Mouse (Mus musculus): ENCODE data around the gene Fkbp9. TPM values are rescaled to one million over a fixed set of nuclear protein-coding genes. Genes with fewer than 3 reads are reported as not detected.

The Fkbp9 gene
- polyA plus RNA-seq, 1 experiment from 2014 or later: 29.2 TPM

- H3K27me3 ChIP-seq: no peaks in the 10 kb centered on the region
- H3K4me1 ChIP-seq (replicated peaks): no peaks in the 10 kb centered on the region
- no peak overlapping the region for H3K4me3 ChIP-seq (replicated peaks)
- ATAC-seq: no peak
- no peak overlapping the region for H3K9ac ChIP-seq (replicated peaks)
- H3K27ac ChIP-seq: no peak overlapping the region
- WGBS: 72% methylated on average over 2 of the region's 2 CpGs
- H3K36me3 ChIP-seq: no peaks in the 10 kb centered on the region
- H3K9me3 ChIP-seq: no peaks in the 10 kb centered on the region
- H3K4me2 ChIP-seq (replicated peaks): no peak overlapping the region
Observed at GRCm38 (mm10) chr6:56806195-56806594, 25.7 kb upstream of the Fkbp9 start.

DNA sequence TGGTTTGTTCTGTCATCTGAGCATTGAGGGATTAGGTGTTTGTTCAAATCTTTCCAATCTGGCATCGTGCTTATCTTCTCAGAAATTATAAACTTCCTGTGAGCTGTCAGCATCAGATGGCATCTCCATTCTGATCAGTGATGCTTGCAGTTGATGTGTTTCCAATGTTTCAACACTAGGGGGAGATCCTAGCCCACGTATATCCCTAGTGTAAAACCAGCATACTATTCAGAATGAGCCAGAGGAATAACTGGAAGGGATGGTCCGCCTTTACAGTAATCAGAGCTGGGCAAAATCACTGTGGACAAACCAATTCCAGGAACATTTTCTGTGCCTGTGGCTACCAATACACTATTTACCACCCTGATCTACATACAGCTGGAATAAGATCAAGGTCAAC is 23.2 kb upstream of the Fkbp9 start:
- Histone ChIP-seq H3K9me3 (no peaks in the 10 kb centered on the region), H3K36me3 (no peaks in the 10 kb centered on the region), H3K27me3 (no peaks in the 10 kb centered on the region), H3K27ac (no peak overlapping the region), H3K4me2 (replicated peaks) (no peak overlapping the region), H3K4me1 (replicated peaks) (peaks cover 8% of the 10 kb centered on the region), H3K4me3 (replicated peaks) (no peak overlapping the region), H3K9ac (replicated peaks) (no peak overlapping the region)
- ATAC-seq: peak; percentile 89
- WGBS: 15% methylated on average over 3 of the region's 3 CpGs

DNA sequence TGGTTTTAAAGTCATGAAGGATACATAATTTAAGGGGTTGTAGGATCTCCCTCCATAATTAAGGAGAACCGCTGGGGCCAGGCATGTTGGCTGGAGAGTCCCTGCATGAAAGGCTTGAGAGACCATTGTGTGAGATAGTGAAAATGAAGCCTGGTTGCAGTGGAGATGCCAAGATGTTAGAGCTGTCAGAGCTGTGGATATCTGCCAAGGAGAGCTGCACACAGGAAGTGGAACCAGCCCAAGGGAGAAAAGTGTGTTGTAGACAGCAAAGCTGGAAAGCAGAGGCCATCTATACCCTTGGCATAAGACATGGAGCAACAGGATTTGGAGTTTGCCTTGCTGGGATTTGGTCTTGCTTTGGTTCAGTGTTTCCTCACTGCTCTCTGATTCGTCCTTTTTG is 18.5 kb upstream of the Fkbp9 start:
- no peaks in the 10 kb centered on the region for H3K36me3 ChIP-seq
- no peak for ATAC-seq
- no peaks in the 10 kb centered on the region for H3K27me3 ChIP-seq
- no peak overlapping the region for H3K9ac ChIP-seq (replicated peaks)
- 40% methylated on average over 2 of the region's 2 CpGs for WGBS
- no peak overlapping the region for H3K4me3 ChIP-seq (replicated peaks)
- H3K9me3 ChIP-seq: no peaks in the 10 kb centered on the region
- no peak overlapping the region for H3K27ac ChIP-seq
- H3K4me2 ChIP-seq (replicated peaks): no peak overlapping the region
- peaks cover 8% of the 10 kb centered on the region for H3K4me1 ChIP-seq (replicated peaks)

DNA sequence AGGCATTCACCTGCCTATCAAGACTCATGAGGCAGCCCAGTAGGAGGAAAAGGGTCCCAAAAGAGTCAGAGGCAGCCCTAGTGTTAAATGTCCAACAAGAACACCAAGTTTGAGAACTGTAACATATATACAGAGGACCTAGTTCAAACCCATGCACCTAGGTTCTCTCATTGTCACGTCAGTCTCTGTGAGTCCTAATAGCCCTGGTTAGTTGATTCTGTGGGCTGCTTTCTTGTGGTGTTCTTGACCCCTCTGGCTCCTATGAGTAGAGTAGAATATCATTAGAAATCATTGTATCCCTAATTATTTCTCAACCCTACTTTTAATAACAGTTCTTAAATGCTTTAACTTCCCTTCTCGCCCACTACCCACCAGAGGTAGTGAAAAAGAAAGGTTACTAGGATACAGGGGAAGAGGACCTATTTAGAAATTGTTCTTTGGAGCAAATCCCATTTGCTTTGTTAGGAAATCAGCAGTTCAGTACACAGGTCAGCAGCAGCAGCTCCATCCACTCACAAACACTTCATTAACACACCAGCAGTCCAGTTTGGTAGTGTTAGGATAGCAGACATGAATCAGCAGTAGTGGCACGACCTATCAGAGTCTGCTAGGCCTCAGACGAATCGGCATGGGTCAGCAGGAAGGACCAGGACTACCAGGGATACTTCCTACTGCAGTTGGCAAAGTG is 13.3 kb upstream of the Fkbp9 start:
- no peak for ATAC-seq
- no peaks in the 10 kb centered on the region for H3K36me3 ChIP-seq
- H3K4me1 ChIP-seq (replicated peaks): 0 out of 2 replicates have a peak, but pooled peaks cover under 1% of the 10 kb centered on the region
- no peak overlapping the region for H3K4me2 ChIP-seq (replicated peaks)
- no peaks in the 10 kb centered on the region for H3K27me3 ChIP-seq
- H3K4me3 ChIP-seq (replicated peaks): no peak overlapping the region
- no peak overlapping the region for H3K9ac ChIP-seq (replicated peaks)
- WGBS: 79% methylated on average over 5 of the region's 5 CpGs
- H3K9me3 ChIP-seq: no peaks in the 10 kb centered on the region
- H3K27ac ChIP-seq: no peak overlapping the region

DNA sequence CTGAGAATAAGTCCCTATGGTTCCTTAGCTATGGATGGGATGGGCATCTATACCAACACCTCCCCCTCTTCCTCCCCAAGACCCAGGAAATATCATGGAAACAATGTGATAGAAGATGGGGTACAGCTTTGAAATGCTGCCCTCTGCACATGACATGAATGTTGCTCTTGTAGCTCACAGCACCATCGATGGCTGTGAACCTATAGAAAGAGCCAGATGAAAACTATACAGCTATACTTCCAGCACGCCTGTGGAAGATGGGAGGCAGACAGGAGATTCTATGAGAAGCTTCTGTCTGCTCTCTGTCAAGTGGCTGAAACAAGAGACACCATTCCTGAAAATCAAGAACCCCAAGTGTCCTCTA is 12.8 kb upstream of the Fkbp9 start:
- no peak overlapping the region for H3K27ac ChIP-seq
- H3K4me3 ChIP-seq (replicated peaks): no peak overlapping the region
- no peaks in the 10 kb centered on the region for H3K36me3 ChIP-seq
- 87% methylated on average over 2 of the region's 2 CpGs for WGBS
- H3K9ac ChIP-seq (replicated peaks): no peak overlapping the region
- no peak for ATAC-seq
- no peaks in the 10 kb centered on the region for H3K4me1 ChIP-seq (replicated peaks)
- no peaks in the 10 kb centered on the region for H3K9me3 ChIP-seq
- no peaks in the 10 kb centered on the region for H3K27me3 ChIP-seq
- no peak overlapping the region for H3K4me2 ChIP-seq (replicated peaks)

- no peaks in the 10 kb centered on the region for H3K4me1 ChIP-seq (replicated peaks)
- no peaks in the 10 kb centered on the region for H3K9me3 ChIP-seq
- no peak overlapping the region for H3K4me2 ChIP-seq (replicated peaks)
- no peak overlapping the region for H3K9ac ChIP-seq (replicated peaks)
- no peak overlapping the region for H3K27ac ChIP-seq
- H3K36me3 ChIP-seq: no peaks in the 10 kb centered on the region
- no peaks in the 10 kb centered on the region for H3K27me3 ChIP-seq
- no peak overlapping the region for H3K4me3 ChIP-seq (replicated peaks)
- 75% methylated on average over 3 of the region's 3 CpGs for WGBS
- no peak for ATAC-seq
Observed at GRCm38 (mm10) chr6:56825657-56826056, 6.2 kb upstream of the Fkbp9 start.

GRCm38 (mm10) chr6:56832407-56832796 is 543 bp downstream of the Fkbp9 start:
- H3K4me1 ChIP-seq (replicated peaks): peaks cover 6% of the 10 kb centered on the region
- H3K4me2 ChIP-seq (replicated peaks): peak overlapping the region; percentile 78
- no peaks in the 10 kb centered on the region for H3K27me3 ChIP-seq
- ATAC-seq: peak; percentile 49
- H3K9ac ChIP-seq (replicated peaks): peak overlapping the region; percentile 65
- peak overlapping the region; percentile 50 for H3K4me3 ChIP-seq (replicated peaks)
- H3K36me3 ChIP-seq: no peaks in the 10 kb centered on the region
- 3% methylated on average over 15 of the region's 15 CpGs for WGBS
- no peak overlapping the region for H3K27ac ChIP-seq
- H3K9me3 ChIP-seq: no peaks in the 10 kb centered on the region

- H3K4me3 ChIP-seq (replicated peaks): peak overlapping the region; percentile 50; the same call in 1 of the 2 replicates
Observed at GRCm38 (mm10) chr6:56832830-56833229, 971 bp downstream of the Fkbp9 start.

GRCm38 (mm10) chr6:56834769-56835168 is 2.9 kb downstream of the Fkbp9 start:
- Histone ChIP-seq H3K4me2 (replicated peaks) (no peak overlapping the region), H3K9ac (replicated peaks) (no peak overlapping the region), H3K27ac (no peak overlapping the region), H3K36me3 (no peaks in the 10 kb centered on the region), H3K9me3 (no peaks in the 10 kb centered on the region), H3K4me1 (replicated peaks) (peaks cover 6% of the 10 kb centered on the region), H3K4me3 (replicated peaks) (no peak overlapping the region), H3K27me3 (no peaks in the 10 kb centered on the region)
- WGBS: 53% methylated on average over 5 of the region's 5 CpGs
- no peak for ATAC-seq

More at GRCm38 (mm10) chr6:56832830-56833229, 971 bp downstream of the Fkbp9 start:
- H3K4me2 ChIP-seq (replicated peaks): peak overlapping the region; percentile 78
- no peaks in the 10 kb centered on the region for H3K9me3 ChIP-seq
- no peak overlapping the region for H3K27ac ChIP-seq
- no peaks in the 10 kb centered on the region for H3K36me3 ChIP-seq
- no peak for ATAC-seq
- no peaks in the 10 kb centered on the region for H3K27me3 ChIP-seq
- peaks cover 6% of the 10 kb centered on the region for H3K4me1 ChIP-seq (replicated peaks)
- no peak overlapping the region for H3K9ac ChIP-seq (replicated peaks)

GRCm38 (mm10) chr6:56835532-56835931 is 3.7 kb downstream of the Fkbp9 start:
- peaks cover 6% of the 10 kb centered on the region for H3K4me1 ChIP-seq (replicated peaks)
- H3K9ac ChIP-seq (replicated peaks): no peak overlapping the region
- H3K27me3 ChIP-seq: no peaks in the 10 kb centered on the region
- H3K36me3 ChIP-seq: no peaks in the 10 kb centered on the region
- WGBS: 88% methylated on average over 10 of the region's 10 CpGs
- no peak for ATAC-seq
- no peak overlapping the region for H3K4me2 ChIP-seq (replicated peaks)
- H3K4me3 ChIP-seq (replicated peaks): no peak overlapping the region
- H3K27ac ChIP-seq: no peak overlapping the region
- H3K9me3 ChIP-seq: no peaks in the 10 kb centered on the region

GRCm38 (mm10) chr6:56837166-56837565 is 5.3 kb downstream of the Fkbp9 start:
- Histone ChIP-seq H3K4me1 (replicated peaks) (peaks cover 4% of the 10 kb centered on the region), H3K4me2 (replicated peaks) (no peak overlapping the region), H3K27ac (no peak overlapping the region), H3K9me3 (no peaks in the 10 kb centered on the region), H3K4me3 (replicated peaks) (no peak overlapping the region), H3K36me3 (no peaks in the 10 kb centered on the region), H3K9ac (replicated peaks) (no peak overlapping the region), H3K27me3 (no peaks in the 10 kb centered on the region)
- no peak for ATAC-seq
- 92% methylated on average over 12 of the region's 12 CpGs for WGBS

DNA sequence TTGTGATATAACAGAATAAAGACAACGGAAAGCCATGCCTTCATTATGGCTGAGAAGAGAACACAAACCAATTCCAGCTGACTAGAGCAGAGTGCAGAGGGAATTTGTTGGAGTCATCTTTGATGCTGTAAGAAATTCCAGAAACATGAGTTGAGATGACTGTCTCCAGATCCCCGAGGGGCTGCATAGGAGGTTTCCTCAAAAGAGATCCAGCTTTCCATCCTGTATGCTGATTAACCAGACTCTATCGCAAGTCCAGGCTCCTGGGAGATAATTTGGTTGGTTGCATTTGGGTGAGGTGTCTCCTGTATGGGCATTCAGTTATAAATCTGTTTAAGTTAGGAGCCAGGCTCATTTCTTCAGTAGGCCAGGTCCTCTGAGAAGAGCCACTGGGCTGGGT is 5.8 kb downstream of the Fkbp9 start:
- Histone ChIP-seq H3K36me3 (no peaks in the 10 kb centered on the region), H3K27me3 (no peaks in the 10 kb centered on the region), H3K4me3 (replicated peaks) (no peak overlapping the region), H3K4me1 (replicated peaks) (no peaks in the 10 kb centered on the region), H3K4me2 (replicated peaks) (no peak overlapping the region), H3K9ac (replicated peaks) (no peak overlapping the region), H3K9me3 (no peaks in the 10 kb centered on the region), H3K27ac (no peak overlapping the region)
- 86% methylated on average over 3 of the region's 3 CpGs for WGBS
- ATAC-seq: no peak

DNA sequence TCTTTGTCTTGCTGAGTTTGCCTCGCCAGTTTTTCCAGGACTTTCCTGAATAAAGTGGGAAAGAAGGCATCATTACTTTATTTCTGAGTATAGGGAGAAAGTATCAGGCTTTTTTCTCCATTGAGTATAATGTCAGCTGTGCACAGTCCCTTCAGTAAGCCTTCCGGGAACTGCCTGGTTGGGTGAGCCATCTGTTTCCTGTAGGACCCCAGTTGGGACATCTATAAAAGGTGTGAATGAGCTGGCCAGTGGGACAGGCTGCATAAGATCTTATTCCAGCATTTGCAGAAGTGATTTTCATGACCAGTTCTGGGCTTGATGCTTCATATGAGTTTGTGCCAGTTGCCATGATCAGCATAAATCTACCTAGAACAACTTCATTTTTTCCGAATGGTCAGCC is 11.4 kb downstream of the Fkbp9 start:
- no peaks in the 10 kb centered on the region for H3K36me3 ChIP-seq
- no peak overlapping the region for H3K4me3 ChIP-seq (replicated peaks)
- no peaks in the 10 kb centered on the region for H3K9me3 ChIP-seq
- H3K4me1 ChIP-seq (replicated peaks): no peaks in the 10 kb centered on the region
- H3K9ac ChIP-seq (replicated peaks): no peak overlapping the region
- H3K4me2 ChIP-seq (replicated peaks): no peak overlapping the region
- 90% methylated on average over 3 of the region's 3 CpGs for WGBS
- no peaks in the 10 kb centered on the region for H3K27me3 ChIP-seq
- ATAC-seq: no peak
- H3K27ac ChIP-seq: no peak overlapping the region

All from midbrain, embryonic 13.5 days (tissue).